Mouse (Mus musculus): ENCODE measurements at regions not wholly inside any gene's neighbourhood (a gene's known extent, or its start where the extent isn't known, plus 50 kb on each side); places are given as distances from the start of the nearest gene placed in this dataset.

GRCm38 (mm10) chr11:57895497-57895896, 62.9 kb upstream of the Hand1 start:
- Histone ChIP-seq H3K36me3 (no peaks in the 10 kb centered on the region), H3K27me3 (no peaks in the 10 kb centered on the region), H3K4me2 (no peak overlapping the region), H3K27ac (no peak overlapping the region), H3K9ac (no peak overlapping the region), H3K9me3 (no peaks in the 10 kb centered on the region), H3K4me3 (no peak overlapping the region), H3K4me1 (0 out of 2 replicates have a peak, but pooled peaks cover 9% of the 10 kb centered on the region)
- WGBS, result 38% methylated on average over 1 of the region's 1 CpGs
- ATAC-seq (ENCODE audit: insufficient number of reproducible peaks, insufficient read depth, low FRiP score, low TSS enrichment, low read depth), result no peak

- H3K4me1 ChIP-seq, result peaks cover 23% of the 10 kb centered on the region
- ATAC-seq (ENCODE audit: insufficient number of reproducible peaks, insufficient read depth, low FRiP score, low TSS enrichment, low read depth), result no peak
- no peak overlapping the region for H3K4me2 ChIP-seq
- H3K27ac ChIP-seq, result no peak overlapping the region
- no peaks in the 10 kb centered on the region for H3K36me3 ChIP-seq
- H3K9ac ChIP-seq, result no peak overlapping the region
- no peaks in the 10 kb centered on the region for H3K9me3 ChIP-seq
- peaks cover 17% of the 10 kb centered on the region for H3K27me3 ChIP-seq
- WGBS, result 56% methylated on average over 15 of the region's 15 CpGs
- H3K4me3 ChIP-seq, result no peak overlapping the region
Observed at GRCm38 (mm10) chr11:57882736-57883635, 50.4 kb upstream of the Hand1 start.

Measured in embryonic facial prominence, embryonic 13.5 days (tissue).